Mouse (Mus musculus): ENCODE data around the gene Mib2. TPM values are rescaled to one million over a fixed set of nuclear protein-coding genes. Genes with fewer than 3 reads are reported as not detected.
"Not testable (repeated sequence)": the region's sequence is repeated elsewhere in the genome, so short reads cannot be mapped to it uniquely, and the experiment has no call there.

Gene Mib2
- polyA plus RNA-seq, 1 experiment from 2014 or later: 39.1 TPM

- Histone ChIP-seq H3K4me2 (replicated peaks) (no peak overlapping the region), H3K27me3 (peaks cover 34% of the 10 kb centered on the region), H3K36me3 (peaks cover 36% of the 10 kb centered on the region), H3K9me3 (replicated peaks) (no peaks in the 10 kb centered on the region), H3K27ac (no peak overlapping the region), H3K9ac (no peak overlapping the region), H3K4me3 (no peak overlapping the region), H3K4me1 (peaks cover 14% of the 10 kb centered on the region)
- WGBS: 93% methylated on average over 10 of the region's 10 CpGs
- no peak for ATAC-seq (ENCODE audit: low FRiP score)
Measured at GRCm38 (mm10) chr4:155658961-155659360, 10.0 kb downstream of the Mib2 start.

GRCm38 (mm10) chr4:155656214-155656751, 12.7 kb downstream of the Mib2 start:
- Histone ChIP-seq H3K27ac (no peak overlapping the region), H3K27me3 (peaks cover 61% of the 10 kb centered on the region), H3K4me1 (peaks cover 32% of the 10 kb centered on the region), H3K4me2 (replicated peaks) (no peak overlapping the region), H3K36me3 (peaks cover 37% of the 10 kb centered on the region), H3K4me3 (no peak overlapping the region), H3K9ac (no peak overlapping the region), H3K9me3 (replicated peaks) (no peaks in the 10 kb centered on the region)
- WGBS: 89% methylated on average over 13 of the region's 13 CpGs
- ATAC-seq (ENCODE audit: low FRiP score): no peak

- no peaks in the 10 kb centered on the region for H3K9me3 ChIP-seq (replicated peaks)
Measured at GRCm38 (mm10) chr4:155654456-155655298, 14.3 kb downstream of the Mib2 start.

GRCm38 (mm10) chr4:155654183-155654455, 14.9 kb downstream of the Mib2 start:
- Histone ChIP-seq H3K4me1 (peaks cover 32% of the 10 kb centered on the region), H3K4me3 (peak overlapping the region; percentile 34), H3K27me3 (peaks cover 71% of the 10 kb centered on the region), H3K36me3 (peaks cover 49% of the 10 kb centered on the region), H3K27ac (no peak overlapping the region), H3K4me2 (replicated peaks) (peak overlapping the region; percentile 65), H3K9ac (no peak overlapping the region; the same call in 1 of the 2 replicates), H3K9me3 (replicated peaks) (no peaks in the 10 kb centered on the region)
- no peak for ATAC-seq (ENCODE audit: low FRiP score)
- WGBS: under 1% methylated on average over 6 of the region's 6 CpGs

More at GRCm38 (mm10) chr4:155654456-155655298, 14.3 kb downstream of the Mib2 start:
- Histone ChIP-seq H3K27ac (no peak overlapping the region), H3K36me3 (peaks cover 45% of the 10 kb centered on the region), H3K4me3 (peak overlapping the region; percentile 34), H3K4me2 (replicated peaks) (peak overlapping the region; percentile 65), H3K9ac (peak overlapping the region; percentile 56), H3K27me3 (peaks cover 71% of the 10 kb centered on the region), H3K4me1 (peaks cover 32% of the 10 kb centered on the region)
- 2% methylated on average over 52 of the region's 52 CpGs for WGBS
- peak; percentile 55 for ATAC-seq (ENCODE audit: low FRiP score)

GRCm38 (mm10) chr4:155653451-155654182, 15.4 kb downstream of the Mib2 start:
- H3K9ac ChIP-seq: peak overlapping the region; percentile 67
- peaks cover 71% of the 10 kb centered on the region for H3K27me3 ChIP-seq
- no peaks in the 10 kb centered on the region for H3K9me3 ChIP-seq (replicated peaks)
- H3K4me2 ChIP-seq (replicated peaks): peak overlapping the region; percentile 65
- H3K27ac ChIP-seq: no peak overlapping the region
- ATAC-seq (ENCODE audit: low FRiP score): 0 out of 2 replicates have a peak, but pooled peaks have one; percentile 29
- WGBS: under 1% methylated on average over 31 of the region's 31 CpGs
- peaks cover 49% of the 10 kb centered on the region for H3K36me3 ChIP-seq
- peak overlapping the region; percentile 34 for H3K4me3 ChIP-seq
- H3K4me1 ChIP-seq: peaks cover 32% of the 10 kb centered on the region

GRCm38 (mm10) chr4:155653086-155653450, 15.9 kb downstream of the Mib2 start, which contains the start of gene Mmp23:
Gene Mmp23 (minus strand): TSS chr4:155653384.
- ATAC-seq (ENCODE audit: low FRiP score): peak; percentile 41
- Histone ChIP-seq H3K4me2 (replicated peaks) (peak within 1 kb of the TSS; percentile 65), H3K9me3 (replicated peaks) (no peaks in the 10 kb centered on the region), H3K27ac (no peak within 1 kb of the TSS), H3K36me3 (peaks cover 49% of the 10 kb centered on the region), H3K27me3 (peaks cover 71% of the 10 kb centered on the region), H3K4me1 (peaks cover 32% of the 10 kb centered on the region), H3K4me3 (peak within 1 kb of the TSS; percentile 34), H3K9ac (peak within 1 kb of the TSS; percentile 67)
- 1% methylated on average over 33 of the region's 33 CpGs for WGBS

GRCm38 (mm10) chr4:155652283-155653085, 16.5 kb downstream of the Mib2 start:
- Histone ChIP-seq H3K27me3 (peaks cover 71% of the 10 kb centered on the region), H3K27ac (no peak overlapping the region), H3K36me3 (peaks cover 54% of the 10 kb centered on the region), H3K4me3 (peak overlapping the region; percentile 34), H3K9me3 (replicated peaks) (no peaks in the 10 kb centered on the region), H3K4me1 (peaks cover 32% of the 10 kb centered on the region), H3K9ac (peak overlapping the region; percentile 67), H3K4me2 (replicated peaks) (peak overlapping the region; percentile 65)
- WGBS: 20% methylated on average over 36 of the region's 36 CpGs
- no peak for ATAC-seq (ENCODE audit: low FRiP score)

- Histone ChIP-seq H3K4me3 (no peak overlapping the region), H3K36me3 (peaks cover 55% of the 10 kb centered on the region), H3K9me3 (replicated peaks) (no peaks in the 10 kb centered on the region), H3K27me3 (peaks cover 64% of the 10 kb centered on the region), H3K27ac (no peak overlapping the region), H3K4me1 (peaks cover 32% of the 10 kb centered on the region), H3K4me2 (replicated peaks) (no peak overlapping the region), H3K9ac (no peak overlapping the region)
- ATAC-seq (ENCODE audit: low FRiP score): no peak
- WGBS: 64% methylated on average over 15 of the region's 15 CpGs
Measured at GRCm38 (mm10) chr4:155651553-155652269, 17.3 kb downstream of the Mib2 start.

- H3K4me2 ChIP-seq (replicated peaks): no peak overlapping the region
- H3K27ac ChIP-seq: no peak overlapping the region
- peaks cover 41% of the 10 kb centered on the region for H3K27me3 ChIP-seq
- H3K4me1 ChIP-seq: peaks cover 21% of the 10 kb centered on the region
- no peak for ATAC-seq (ENCODE audit: low FRiP score)
- no peaks in the 10 kb centered on the region for H3K9me3 ChIP-seq (replicated peaks)
- WGBS: 93% methylated on average over 11 of the region's 11 CpGs
- H3K36me3 ChIP-seq: peaks cover 58% of the 10 kb centered on the region
- H3K9ac ChIP-seq: no peak overlapping the region
- H3K4me3 ChIP-seq: no peak overlapping the region
Measured at GRCm38 (mm10) chr4:155649355-155649754, 19.6 kb downstream of the Mib2 start.

- no peak overlapping the region for H3K4me2 ChIP-seq (replicated peaks)
- WGBS: 98% methylated on average over 5 of the region's 5 CpGs
- peaks cover 83% of the 10 kb centered on the region for H3K36me3 ChIP-seq
- no peaks in the 10 kb centered on the region for H3K9me3 ChIP-seq (replicated peaks)
- no peak overlapping the region for H3K27ac ChIP-seq
- ATAC-seq (ENCODE audit: low FRiP score): no peak
- H3K27me3 ChIP-seq: peaks cover 4% of the 10 kb centered on the region
- H3K4me3 ChIP-seq: no peak overlapping the region
- H3K4me1 ChIP-seq: no peaks in the 10 kb centered on the region
- no peak overlapping the region for H3K9ac ChIP-seq
Measured at GRCm38 (mm10) chr4:155645721-155646120, 23.3 kb downstream of the Mib2 start.

- 98% methylated on average over 2 of the region's 2 CpGs for WGBS
- H3K4me1 ChIP-seq; H3K9ac ChIP-seq; H3K4me2 ChIP-seq (replicated peaks); ATAC-seq (ENCODE audit: low FRiP score); H3K4me3 ChIP-seq; H3K27ac ChIP-seq; H3K27me3 ChIP-seq; H3K9me3 ChIP-seq (replicated peaks): not testable (repeated sequence)
- H3K36me3 ChIP-seq: peaks cover 83% of the 10 kb centered on the region
Measured at GRCm38 (mm10) chr4:155645308-155645707, 23.7 kb downstream of the Mib2 start, which contains the start of gene Gm10563. Gene Gm10563 (minus strand): TSS chr4:155645408.

Data from hindbrain, embryonic 12.5 days (tissue).